8 mouse cellular contexts compared by ENCODE assay signal in the genomic region with DNA sequence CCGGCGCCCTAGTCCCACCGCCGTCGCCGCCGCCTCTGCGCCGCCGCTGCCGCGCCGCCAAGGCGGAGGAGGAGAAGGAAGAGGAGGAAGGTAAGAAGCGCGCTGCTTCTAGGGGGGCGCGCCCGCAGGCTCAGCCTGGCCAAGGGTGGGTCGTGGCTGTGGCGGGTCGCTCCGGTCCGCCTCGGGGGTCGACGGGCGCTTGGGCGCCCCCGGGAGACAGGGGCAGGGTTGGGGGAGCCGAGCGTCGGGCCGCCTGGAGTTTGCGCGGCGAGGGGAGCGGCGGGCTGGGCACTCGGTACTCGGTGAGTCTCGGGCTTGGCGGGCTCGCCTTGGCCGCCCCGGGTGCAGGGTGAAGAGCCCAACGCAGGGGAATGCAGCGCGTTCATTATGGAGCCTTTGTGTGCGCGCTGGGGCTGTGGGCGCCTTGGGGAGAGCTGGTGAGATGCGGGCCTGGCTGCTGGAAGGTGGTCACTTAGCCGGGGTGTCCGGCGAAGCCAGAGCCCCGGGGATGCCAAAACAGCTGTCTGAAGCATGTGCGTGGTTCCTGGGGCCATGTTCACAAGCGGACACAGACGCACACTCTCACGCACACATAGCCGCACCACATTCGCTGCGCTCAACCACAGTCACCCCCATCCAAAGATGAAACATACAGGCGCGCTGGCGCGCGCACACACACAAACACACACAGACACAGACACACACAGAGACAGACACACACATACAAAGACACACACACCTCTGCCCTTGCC.
A peak's percentile ranks its signal among the peaks of the same experiment; 100 is the strongest.
DNase-seq lines count a peak whose midpoint lies in the region; ATAC-seq lines count a peak whose summit lies in the region.

No protein-coding gene starts in this region.

- H3K9ac ChIP-seq in heart, embryonic 16.5 days (ENCODE audit: low read length): peak overlapping the region; percentile 42; the same call in 1 of the 2 replicates
- peak overlapping the region; percentile 49 for H3K9ac ChIP-seq in hindbrain, embryonic 11.5 days (ENCODE audit: low read depth, low read length)
- H3K9ac ChIP-seq in liver, embryonic 12.5 days: no peak overlapping the region

- peaks cover 55% of the 10 kb centered on the region for H3K27me3 ChIP-seq in heart, embryonic 16.5 days (ENCODE audit: control insufficient read depth, insufficient read depth, low read length)
- peaks cover 34% of the 10 kb centered on the region for H3K27me3 ChIP-seq in hindbrain, embryonic 11.5 days (ENCODE audit: control insufficient read depth, insufficient read depth, low read length)
- peaks cover 81% of the 10 kb centered on the region for H3K27me3 ChIP-seq in liver, embryonic 12.5 days (replicated peaks)

- no peak overlapping the region for H3K27ac ChIP-seq in heart, embryonic 16.5 days (ENCODE audit: low read length)
- no peak overlapping the region for H3K27ac ChIP-seq in brown adipose tissue, adult 24 weeks (replicated peaks; ENCODE audit: low read depth, low read length)
- no peak overlapping the region for H3K27ac ChIP-seq in hindbrain, embryonic 11.5 days (ENCODE audit: low read depth, low read length)
- H3K27ac ChIP-seq in liver, embryonic 12.5 days: no peak overlapping the region

- no peak for DNase-seq in heart, adult 18-20 months
- peak; percentile 38 for DNase-seq in hindbrain, embryonic 11.5 days (ENCODE audit: low spot score)
- DNase-seq in right cerebral cortex, postnatal 25 days: peak; percentile 31
- no peak for DNase-seq in thymus, postnatal 36 days

- no peaks in the 10 kb centered on the region for H3K9me3 ChIP-seq in heart, embryonic 16.5 days (replicated peaks; ENCODE audit: control insufficient read depth, low read length)
- no peaks in the 10 kb centered on the region for H3K9me3 ChIP-seq in hindbrain, embryonic 11.5 days (ENCODE audit: control insufficient read depth, low read length)
- H3K9me3 ChIP-seq in liver, embryonic 12.5 days (replicated peaks): no peaks in the 10 kb centered on the region

- ATAC-seq in heart, embryonic 16.5 days (replicated peaks; ENCODE audit: extremely low read depth, insufficient read depth, low FRiP score): no peak
- peak; percentile 51 for ATAC-seq in hindbrain, embryonic 11.5 days (ENCODE audit: low FRiP score)
- no peak for ATAC-seq in liver, embryonic 12.5 days
- ATAC-seq in activated CD4-positive, CD25-positive, alpha-beta regulatory T cell, adult 4 months: no peak

- no peaks in the 10 kb centered on the region for H3K36me3 ChIP-seq in heart, embryonic 16.5 days (ENCODE audit: control insufficient read depth, insufficient read depth)
- no peaks in the 10 kb centered on the region for H3K36me3 ChIP-seq in hindbrain, embryonic 11.5 days (ENCODE audit: control insufficient read depth, insufficient read depth, low read length)
- no peaks in the 10 kb centered on the region for H3K36me3 ChIP-seq in liver, embryonic 12.5 days

- H3K4me3 ChIP-seq in heart, embryonic 16.5 days (ENCODE audit: low read length): peak overlapping the region; percentile 61
- peak overlapping the region; percentile 28 for H3K4me3 ChIP-seq in brown adipose tissue, adult 24 weeks (ENCODE audit: insufficient read depth, low read depth, low read length)
- H3K4me3 ChIP-seq in hindbrain, embryonic 11.5 days (ENCODE audit: low read depth, low read length): peak overlapping the region; percentile 55
- H3K4me3 ChIP-seq in liver, embryonic 12.5 days: peak overlapping the region; percentile 46

- 12% methylated on average over 48 of the region's 69 CpGs for WGBS in heart, embryonic 16.5 days
- WGBS in hindbrain, embryonic 11.5 days: 15% methylated on average over 38 of the region's 69 CpGs
- 11% methylated on average over 66 of the region's 69 CpGs for WGBS in liver, embryonic 12.5 days (ENCODE audit: insufficient replicate concordance)

- H3K4me2 ChIP-seq in heart, embryonic 16.5 days (ENCODE audit: low read depth, low read length): peak overlapping the region; percentile 84
- peak overlapping the region; percentile 60 for H3K4me2 ChIP-seq in hindbrain, embryonic 11.5 days (replicated peaks; ENCODE audit: low read depth, low read length)
- peak overlapping the region; percentile 61 for H3K4me2 ChIP-seq in liver, embryonic 12.5 days

- no peaks in the 10 kb centered on the region; the same call in 1 of the 2 replicates for H3K4me1 ChIP-seq in heart, embryonic 16.5 days (ENCODE audit: control insufficient read depth, insufficient read depth, low read length)
- H3K4me1 ChIP-seq in brown adipose tissue, adult 24 weeks (ENCODE audit: control insufficient read depth, insufficient read depth, insufficient read length, low read length): no peaks in the 10 kb centered on the region
- no peaks in the 10 kb centered on the region for H3K4me1 ChIP-seq in hindbrain, embryonic 11.5 days (replicated peaks; ENCODE audit: control insufficient read depth, insufficient read depth, low read length)
- H3K4me1 ChIP-seq in liver, embryonic 12.5 days: no peaks in the 10 kb centered on the region

Comparison
In these comparisons a context has a peak if more than half of its experiments do, and no peak if none do; other contexts are left out.
1. DNase-seq: peak in hindbrain, embryonic 11.5 days (single experiment) and right cerebral cortex, postnatal 25 days (single experiment); none in heart, adult 18-20 months (0 of 2) and thymus, postnatal 36 days (0 of 2).
2. Peak in every context shown above with its lines, with median percentiles within 50 percentile points of each other: H3K4me2 ChIP-seq and H3K4me3 ChIP-seq.